Mouse (Mus musculus) E14TG2a.4 (cell line): ENCODE data around the gene Tex21.
"Not testable (repeated sequence)": the region's sequence is repeated elsewhere in the genome, so short reads cannot be mapped to it uniquely, and the experiment has no call there.

Experiments
- H3K27me3 ChIP-seq: 2 replicates; pipeline ENCODE4 v1.6.1; 2014; ENCODE audit warnings: low read length, control low read depth; ENCODE audit not compliant: insufficient read depth
- H3K36me3 ChIP-seq: 2 replicates; pipeline ENCODE4 v1.6.1; 2014; ENCODE audit warnings: low read length, control low read depth; ENCODE audit not compliant: insufficient read depth
- H3K4me1 ChIP-seq: replicated peaks from 2 replicates; pipeline ENCODE4 v1.6.1; 2014; ENCODE audit warnings: low read depth, low read length, control low read depth
- H3K4me3 ChIP-seq: replicated peaks from 2 replicates; pipeline ENCODE4 v1.5.1; 2014; ENCODE audit warnings: mild to moderate bottlenecking, low read length
- H3K9me3 ChIP-seq: 2 replicates; pipeline ENCODE4 v1.6.1; 2014; ENCODE audit warnings: low read length, control low read depth
- CTCF ChIP-seq: conservative IDR thresholded peaks from 2 replicates; pipeline ENCODE4 v1.5.1; 2014; ENCODE audit warnings: low read length
- NANOG ChIP-seq: IDR thresholded peaks from 2 replicates; pipeline ENCODE4 v1.6.1; 2014; ENCODE audit warnings: borderline replicate concordance, low read length, mixed read lengths
- POU5F1 ChIP-seq: IDR thresholded peaks from 2 replicates; pipeline ENCODE4 v1.6.1; 2014; ENCODE audit warnings: low read length, borderline replicate concordance

Gene Tex21

GRCm38 (mm10) chr12:76181471-76181870, 65.1 kb downstream of the Tex21 start:
- peaks cover 12% of the 10 kb centered on the region for H3K4me1 ChIP-seq
- H3K4me3 ChIP-seq = no peak overlapping the region
- peaks cover 26% of the 10 kb centered on the region for H3K27me3 ChIP-seq
- TF ChIP-seq POU5F1 (no peak), CTCF (no peak), NANOG (no peak)
- H3K36me3 ChIP-seq = no peaks in the 10 kb centered on the region
- no peaks in the 10 kb centered on the region for H3K9me3 ChIP-seq

- Histone ChIP-seq H3K9me3 (no peaks in the 10 kb centered on the region), H3K36me3 (no peaks in the 10 kb centered on the region), H3K4me1 (peaks cover 12% of the 10 kb centered on the region), H3K27me3 (peaks cover 30% of the 10 kb centered on the region), H3K4me3 (no peak overlapping the region)
- TF ChIP-seq POU5F1 = no peak
- no peak for TF ChIP-seq CTCF
- no peak for TF ChIP-seq NANOG
These were observed 66.1 kb downstream of the Tex21 start for GRCm38 (mm10) chr12:76180442-76180841.

DNA sequence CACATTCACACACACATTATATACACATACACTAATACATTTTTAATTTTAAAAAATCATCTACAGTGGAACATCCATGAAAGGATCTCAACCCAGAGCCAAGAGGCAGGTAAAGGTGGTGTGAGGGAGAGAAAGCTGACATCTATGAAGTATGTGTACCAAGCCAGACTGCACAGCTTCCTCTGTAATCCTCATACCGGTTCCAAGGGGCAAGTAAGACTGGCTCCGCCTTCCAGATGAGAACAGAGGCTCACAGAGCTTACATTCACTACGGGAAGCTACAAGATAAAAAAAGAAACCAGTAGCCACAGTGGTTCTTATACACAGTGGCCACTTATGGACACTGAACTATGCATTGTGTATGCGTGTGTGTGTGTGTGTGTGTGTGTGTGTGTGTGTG, 67.0 kb downstream of the Tex21 start:
- Histone ChIP-seq H3K9me3 (no peaks in the 10 kb centered on the region), H3K36me3 (no peaks in the 10 kb centered on the region), H3K27me3 (peaks cover 30% of the 10 kb centered on the region), H3K4me3 (no peak overlapping the region), H3K4me1 (peaks cover 12% of the 10 kb centered on the region)
- TF ChIP-seq NANOG = no peak
- TF ChIP-seq POU5F1 = no peak
- no peak for TF ChIP-seq CTCF

- H3K4me3 ChIP-seq = no peak overlapping the region
- peaks cover 12% of the 10 kb centered on the region for H3K4me1 ChIP-seq
- peaks cover 30% of the 10 kb centered on the region for H3K27me3 ChIP-seq
- no peaks in the 10 kb centered on the region for H3K9me3 ChIP-seq
- no peak for TF ChIP-seq POU5F1
- no peak for TF ChIP-seq NANOG
- TF ChIP-seq CTCF = no peak
- H3K36me3 ChIP-seq = no peaks in the 10 kb centered on the region
These were observed 67.5 kb downstream of the Tex21 start for GRCm38 (mm10) chr12:76179051-76179450.

DNA sequence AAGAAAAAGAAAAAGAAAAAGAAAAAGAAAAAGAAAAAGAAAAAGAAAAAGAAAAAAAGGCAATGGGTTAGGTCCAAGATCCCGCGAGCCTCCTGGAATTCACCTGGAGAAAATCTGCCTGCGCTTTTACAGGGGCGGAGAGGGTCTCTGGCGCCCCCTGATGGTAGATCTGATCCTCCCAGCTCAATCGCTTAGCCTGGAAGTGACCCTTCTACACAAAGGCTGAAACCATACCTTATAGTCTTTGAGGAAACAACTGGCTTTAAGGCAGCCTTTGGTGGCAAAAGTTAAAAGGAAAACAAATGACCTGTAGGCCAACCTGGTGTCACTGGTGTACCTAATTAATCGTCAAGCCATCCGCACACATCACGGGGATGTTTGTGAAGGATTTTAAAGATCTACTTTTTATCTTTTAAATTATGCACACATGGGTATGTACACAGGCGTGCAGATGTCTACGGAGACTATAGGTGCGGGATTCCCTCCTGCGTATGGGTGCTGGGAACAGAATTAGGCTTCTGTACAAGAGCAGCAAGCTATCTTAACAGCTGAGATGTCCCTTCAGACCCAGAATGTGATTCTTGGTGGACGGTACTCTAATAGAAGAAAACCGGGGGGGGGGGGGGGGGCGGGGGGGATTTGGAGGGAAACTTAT, 68.6 kb downstream of the Tex21 start:
- Histone ChIP-seq H3K36me3 (no peaks in the 10 kb centered on the region), H3K27me3 (peaks cover 29% of the 10 kb centered on the region), H3K4me3 (peak overlapping the region; percentile 77; the same call in 1 of the 2 replicates), H3K4me1 (peaks cover 12% of the 10 kb centered on the region), H3K9me3 (no peaks in the 10 kb centered on the region)
- TF ChIP-seq CTCF (peak; percentile 83), NANOG (no peak)

DNA sequence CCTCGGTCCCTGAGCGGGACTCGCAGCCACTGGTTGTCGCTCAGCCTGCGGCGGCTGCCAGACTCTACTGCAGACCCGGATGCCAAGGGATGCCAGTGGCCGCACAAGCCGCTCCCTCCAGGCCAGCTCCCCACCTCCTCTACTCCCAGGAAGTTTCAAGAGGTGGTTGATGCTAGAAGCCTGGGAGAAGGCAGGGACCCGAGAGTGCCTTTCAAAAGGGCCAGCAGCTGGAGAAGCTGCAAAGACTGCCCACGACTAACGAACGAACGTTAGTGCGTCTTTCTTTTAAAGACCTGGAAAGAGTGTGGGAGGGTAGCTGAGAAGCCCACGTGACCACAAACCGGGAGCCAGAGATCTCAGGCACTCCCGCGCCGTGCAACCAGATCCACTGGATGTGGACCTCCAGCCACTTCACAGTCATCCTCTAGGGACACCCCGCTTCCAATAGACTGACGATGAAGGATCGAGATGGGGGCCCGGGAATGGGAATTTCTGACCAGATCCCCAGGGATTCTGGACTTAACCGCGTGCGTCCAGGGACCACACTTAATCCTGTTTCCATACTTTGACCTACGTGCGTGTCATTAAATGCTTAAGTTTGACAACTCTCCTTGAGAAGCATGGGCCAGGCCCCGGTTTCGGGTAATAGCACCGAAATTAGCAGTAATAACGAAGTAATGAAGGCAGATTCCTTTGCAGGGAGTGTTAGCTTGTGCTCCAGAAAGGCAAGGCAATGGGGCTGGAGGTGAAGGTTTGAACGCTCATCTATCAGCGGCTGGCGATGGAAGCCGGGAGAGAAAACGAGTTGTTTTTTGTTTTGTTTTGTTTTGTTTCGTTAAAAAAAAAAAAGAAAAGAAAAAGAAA, 69.3 kb downstream of the Tex21 start, which contains the start of gene Esr2:
Gene Esr2, minus strand, starts transcription at position 260 of the 864 bp plus-strand sequence.
- Histone ChIP-seq H3K4me3 (peak within 1 kb of the TSS; percentile 77), H3K4me1 (peaks cover 9% of the 10 kb centered on the region), H3K9me3 (no peaks in the 10 kb centered on the region), H3K27me3 (peaks cover 25% of the 10 kb centered on the region), H3K36me3 (no peaks in the 10 kb centered on the region)
- TF ChIP-seq NANOG = no peak
- TF ChIP-seq POU5F1 = no peak
- no peak for TF ChIP-seq CTCF

GRCm38 (mm10) chr12:76165641-76166040, 80.9 kb downstream of the Tex21 start:
- Histone ChIP-seq H3K9me3 (no peaks in the 10 kb centered on the region), H3K27me3 (no peaks in the 10 kb centered on the region), H3K4me1 (no peaks in the 10 kb centered on the region), H3K36me3 (no peaks in the 10 kb centered on the region), H3K4me3 (no peak overlapping the region)
- no peak for TF ChIP-seq POU5F1
- no peak for TF ChIP-seq CTCF
- TF ChIP-seq NANOG = no peak

- not testable (repeated sequence) for H3K9me3 ChIP-seq, H3K36me3 ChIP-seq, H3K4me1 ChIP-seq
- Histone ChIP-seq H3K27me3 (peaks cover 29% of the 10 kb centered on the region), H3K4me3 (peak overlapping the region; percentile 74)
These were observed 94.2 kb downstream of the Tex21 start for GRCm38 (mm10) chr12:76152389-76152788.
